Mouse (Mus musculus): ENCODE results near the gene Wdr62.
"Not testable (repeated sequence)": the region's sequence is repeated elsewhere in the genome, so short reads cannot be mapped to it uniquely, and the experiment has no call there.

Gene Wdr62

GRCm38 (mm10) chr7:30206364-30206763 is 73.9 kb downstream of the Wdr62 start:
- DNase-seq (ENCODE audit: low read depth, low spot score) = not testable (repeated sequence)

DNA sequence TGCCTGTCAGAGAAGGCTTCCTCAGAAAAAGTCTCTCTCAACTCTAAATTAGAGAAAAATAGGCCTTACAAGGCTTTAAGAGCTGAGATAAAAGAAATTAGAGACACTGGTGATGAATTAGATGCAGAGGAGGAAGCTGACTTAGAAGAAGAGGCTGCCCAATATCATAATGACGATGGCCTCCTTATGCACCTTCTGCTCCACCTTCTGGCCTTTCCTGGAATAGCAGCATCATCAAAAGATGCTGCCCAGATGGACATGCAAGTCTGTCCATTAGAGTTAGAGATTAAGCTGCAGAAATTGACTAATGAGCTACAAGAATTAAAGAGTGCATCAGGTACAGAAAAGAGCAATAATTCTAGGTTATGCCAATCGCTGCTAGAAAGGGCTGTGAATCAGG is 74.8 kb downstream of the Wdr62 start:
- peak; percentile 47 for DNase-seq (ENCODE audit: low read depth, low spot score)

DNA sequence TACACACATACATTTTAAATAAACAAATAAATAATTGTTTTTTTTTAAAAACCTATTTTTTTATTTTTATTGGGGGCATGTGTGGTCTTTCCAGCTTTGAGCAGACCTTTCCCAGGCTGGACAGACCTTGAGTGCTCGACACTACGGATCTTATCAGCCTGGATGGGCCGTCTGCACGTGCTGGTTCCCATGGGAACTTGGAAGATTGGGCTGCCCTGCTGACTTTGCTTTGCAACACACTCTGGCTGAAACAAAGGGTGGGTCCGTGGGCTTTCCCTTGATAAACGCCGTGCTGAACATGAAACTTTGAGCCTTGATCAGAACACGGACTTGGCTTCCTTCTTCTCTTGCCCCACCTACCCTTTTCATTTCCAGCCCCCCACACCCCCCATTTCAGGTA is 75.8 kb downstream of the Wdr62 start:
- DNase-seq (ENCODE audit: low read depth, low spot score) = no peak

GRCm38 (mm10) chr7:30202895-30203690 is 77.1 kb downstream of the Wdr62 start:
- no peak for DNase-seq (ENCODE audit: low read depth, low spot score)

- not testable (repeated sequence) for DNase-seq (ENCODE audit: low read depth, low spot score)
Observed at GRCm38 (mm10) chr7:30200661-30201060, 79.6 kb downstream of the Wdr62 start.

GRCm38 (mm10) chr7:30200200-30200599 is 80.0 kb downstream of the Wdr62 start:
- DNase-seq (ENCODE audit: low read depth, low spot score) = no peak

DNA sequence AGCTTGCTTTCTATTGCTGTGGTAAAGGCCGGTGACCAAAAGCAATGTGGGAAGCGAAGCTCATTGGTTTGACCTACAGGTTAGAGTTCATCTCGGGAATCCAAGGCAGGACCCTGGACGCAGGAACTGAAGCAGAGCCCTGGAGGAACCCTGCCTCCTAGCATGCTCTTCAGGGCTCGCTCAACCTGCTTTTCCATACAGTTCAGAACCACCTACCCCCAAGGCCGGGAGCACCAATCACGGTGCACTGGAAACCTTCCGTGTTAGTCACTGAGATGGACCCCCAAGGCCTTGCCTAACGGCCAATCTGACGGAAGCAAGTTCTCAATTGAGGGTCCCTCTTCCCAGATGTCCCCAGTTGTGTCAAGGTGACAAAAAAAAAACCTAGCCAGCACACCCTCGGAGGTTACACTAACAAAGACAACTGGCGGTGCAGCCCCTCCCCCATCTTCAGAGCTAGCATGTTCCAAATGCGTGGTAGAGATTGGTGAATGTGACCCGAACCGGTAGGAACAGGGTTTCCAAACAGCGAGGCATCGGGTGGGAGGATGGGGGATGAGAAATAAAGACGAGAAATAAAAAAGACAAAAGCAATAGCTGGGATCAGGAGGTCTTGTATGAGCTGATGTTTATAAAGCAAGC is 80.6 kb downstream of the Wdr62 start:
- DNase-seq (ENCODE audit: low read depth, low spot score) = no peak

DNA sequence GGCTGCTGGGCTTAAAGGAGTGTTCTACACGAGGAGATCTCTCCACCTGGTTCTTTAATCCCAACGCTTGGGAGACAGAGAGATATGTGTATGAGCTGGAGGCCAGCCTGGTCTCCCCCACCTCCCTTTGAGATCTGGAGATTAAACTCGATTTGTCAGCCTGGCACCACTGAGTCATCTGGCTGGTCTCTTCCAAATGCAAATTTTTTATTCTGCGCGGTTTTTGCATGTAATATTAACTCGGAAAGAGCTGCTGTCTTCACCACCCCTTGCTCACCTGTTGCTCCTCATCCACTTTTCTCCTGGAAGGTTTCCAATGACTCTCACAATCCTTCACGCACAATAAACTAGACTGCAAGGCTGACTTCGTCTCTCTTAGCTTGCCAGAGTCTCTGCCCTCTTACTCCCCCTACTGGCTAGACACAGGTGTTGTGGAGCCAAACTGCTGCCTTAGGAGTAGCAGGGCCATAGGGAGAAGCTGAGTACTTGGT is 81.7 kb downstream of the Wdr62 start, which contains the start of gene Capns1:
Gene Capns1 (minus strand): TSS at position 331 of the 491 bp plus-strand sequence.
- DNase-seq (ENCODE audit: low read depth, low spot score) = peak; percentile 78

GRCm38 (mm10) chr7:30197592-30198129 is 82.6 kb downstream of the Wdr62 start:
- no peak for DNase-seq (ENCODE audit: low read depth, low spot score)

GRCm38 (mm10) chr7:30196171-30196570 is 84.0 kb downstream of the Wdr62 start:
- DNase-seq (ENCODE audit: low read depth, low spot score) = no peak

DNA sequence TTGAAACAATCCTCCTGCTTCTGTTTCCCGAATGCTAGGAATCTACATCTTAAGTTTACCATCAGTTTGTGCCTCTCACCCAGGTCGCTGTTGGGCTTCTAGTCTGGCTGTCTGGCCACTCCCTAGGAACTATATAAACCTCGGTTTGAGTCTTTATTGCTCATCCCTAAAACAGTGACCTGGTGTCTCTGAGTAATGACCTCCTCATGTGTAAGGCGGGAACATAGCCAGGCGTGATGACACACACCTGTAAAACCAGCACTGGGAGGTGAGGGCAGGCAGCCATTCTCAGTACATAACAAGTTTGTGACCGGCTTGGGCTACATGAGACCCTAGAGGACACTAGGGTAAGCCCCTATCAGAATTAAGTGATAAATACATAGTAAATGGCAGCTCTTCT is 84.8 kb downstream of the Wdr62 start:
- no peak for DNase-seq (ENCODE audit: low read depth, low spot score)

GRCm38 (mm10) chr7:30194884-30195283 is 85.3 kb downstream of the Wdr62 start:
- DNase-seq (ENCODE audit: low read depth, low spot score) = peak; percentile 95

DNA sequence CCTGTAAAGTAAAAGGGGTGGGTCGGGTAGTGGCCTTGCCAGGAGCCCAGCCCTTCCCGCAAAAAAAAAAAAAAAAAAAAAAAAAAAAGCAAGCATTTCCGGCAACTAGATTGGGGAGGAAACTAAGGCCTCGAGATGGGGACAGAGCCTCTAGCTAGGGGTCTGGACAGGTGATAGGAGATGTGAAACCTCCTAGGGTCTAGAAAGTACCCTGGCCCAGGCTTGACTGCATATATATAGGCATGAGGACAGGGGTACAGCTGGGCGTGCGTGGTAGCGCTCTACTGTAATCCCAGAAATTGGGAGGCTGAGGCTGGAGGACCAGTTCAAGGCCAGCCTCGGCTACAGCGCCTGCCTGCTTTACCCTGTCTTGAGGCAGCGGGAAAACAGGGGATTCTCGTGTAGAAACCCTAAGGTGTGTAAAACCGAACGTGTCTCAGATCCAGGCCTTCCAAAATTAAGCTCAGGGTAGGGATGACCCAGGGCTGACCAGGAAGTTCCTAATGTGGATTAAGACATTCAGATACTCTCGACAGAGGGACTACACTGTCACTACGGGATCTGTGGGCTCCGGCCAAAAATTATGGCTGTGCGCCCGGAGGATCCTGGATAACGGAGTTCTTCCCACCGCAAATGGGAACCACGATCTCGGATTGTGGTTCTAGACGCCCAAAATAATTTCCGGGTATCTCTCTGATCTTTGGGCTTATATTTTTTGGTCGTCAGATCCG is 86.0 kb downstream of the Wdr62 start:
- DNase-seq (ENCODE audit: low read depth, low spot score) = peak; percentile 23

DNA sequence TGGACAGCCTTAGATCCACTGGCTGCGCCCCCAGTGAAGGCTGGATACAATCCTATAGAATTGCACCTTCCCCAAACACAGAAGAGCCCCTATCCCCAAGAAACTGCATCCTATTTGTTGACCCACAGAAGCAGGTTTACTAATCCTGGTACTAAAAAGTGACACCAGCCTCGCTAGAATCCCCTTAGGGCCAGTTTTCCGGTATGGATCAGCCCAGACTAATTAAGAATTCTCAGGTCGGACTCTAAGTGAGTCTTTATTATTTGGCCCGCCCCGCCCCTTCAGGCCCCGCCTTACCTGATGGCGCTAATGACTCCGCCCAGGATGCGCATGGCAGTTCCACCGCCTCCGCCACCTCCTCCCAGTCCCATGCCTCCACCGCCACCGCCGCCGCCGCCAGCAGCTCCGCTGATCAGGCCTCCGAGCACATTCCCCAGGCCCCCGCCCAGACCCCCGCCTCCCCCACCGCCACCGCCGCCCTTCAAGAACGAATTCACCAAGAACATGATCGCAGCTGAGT is 86.6 kb downstream of the Wdr62 start:
- peak; percentile 32 for DNase-seq (ENCODE audit: low read depth, low spot score)

GRCm38 (mm10) chr7:30193013-30193412 is 87.2 kb downstream of the Wdr62 start:
- DNase-seq (ENCODE audit: low read depth, low spot score) = no peak

- DNase-seq (ENCODE audit: low read depth, low spot score) = no peak
Observed at GRCm38 (mm10) chr7:30192088-30192487, 88.1 kb downstream of the Wdr62 start.
